Mouse (Mus musculus) liver, adult 2 months (tissue): ENCODE measurements around the gene Ipp.

Experiments used
- CTCF ChIP-seq: fragments of 200-500 bp; IDR thresholded peaks from 2 replicates; pipeline ENCODE4 v1.5.1; 2011; ENCODE audit warnings: low read depth, low read length, control low read depth
- POLR2A ChIP-seq: fragments of 200-500 bp; IDR thresholded peaks from 2 replicates; pipeline ENCODE4 v1.6.1; 2011; ENCODE audit warnings: low read length, control low read depth; ENCODE audit not compliant: insufficient read depth; ENCODE audit errors: extremely low read depth

GRCm38 (mm10) chr4:116557306-116558121 lies 50.2 kb downstream of the Ipp start, which contains the start of gene Gpbp1l1:
- TF ChIP-seq CTCF (peak; percentile 33), POLR2A (0 out of 2 replicates have a peak, but pooled peaks have one; percentile 65)
